Comparison of ENCODE assay signal across 8 mouse cellular contexts in the genomic region with DNA sequence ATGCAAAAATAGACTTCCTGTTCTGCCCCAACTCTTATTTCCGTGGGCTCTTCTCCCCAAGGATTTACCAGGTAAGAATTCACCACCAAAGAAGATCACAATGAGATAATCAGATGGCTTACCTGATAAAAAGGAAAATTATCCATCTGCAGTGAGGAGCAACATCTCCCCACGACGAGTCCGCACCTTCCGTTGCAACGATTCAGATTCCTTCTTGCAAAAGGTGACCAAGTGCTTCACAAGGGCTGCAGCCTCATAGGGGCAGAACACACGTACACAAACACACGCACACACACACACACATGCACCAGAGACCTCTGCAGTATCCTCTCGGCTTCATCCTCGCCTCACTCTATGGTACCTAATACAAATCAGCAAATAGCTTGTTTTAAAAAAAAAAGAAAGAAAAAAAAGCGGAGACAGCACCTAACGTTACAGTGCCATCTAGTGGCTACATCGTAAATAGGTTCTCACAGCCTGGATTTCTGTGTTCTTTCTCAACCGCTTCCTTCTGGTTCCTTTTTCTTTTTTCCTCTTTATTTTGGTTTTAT. TPM values are rescaled to one million over a fixed set of nuclear protein-coding genes. Genes with fewer than 3 reads are reported as not detected.
DNase-seq lines count a peak whose midpoint lies in the region; ATAC-seq lines count a peak whose summit lies in the region.

No protein-coding gene starts in this region.

- WGBS in heart, embryonic 10.5 days, result 3% methylated on average over 14 of the region's 14 CpGs
- WGBS in kidney, embryonic 16.5 days, result under 1% methylated on average over 14 of the region's 14 CpGs
- 1% methylated on average over 14 of the region's 14 CpGs for WGBS in liver, embryonic 13.5 days (ENCODE audit: insufficient replicate concordance)
- under 1% methylated on average over 14 of the region's 14 CpGs for WGBS in neural tube, embryonic 13.5 days

- no peak overlapping the region for H3K27ac ChIP-seq in heart, embryonic 10.5 days
- no peak overlapping the region for H3K27ac ChIP-seq in kidney, embryonic 16.5 days (ENCODE audit: low read length)
- no peak overlapping the region for H3K27ac ChIP-seq in liver, embryonic 13.5 days
- H3K27ac ChIP-seq in neural tube, embryonic 13.5 days (replicated peaks), result peak overlapping the region; percentile 57

- peak overlapping the region; percentile 64 for H3K4me2 ChIP-seq in kidney, embryonic 16.5 days (replicated peaks; ENCODE audit: low read depth, low read length)
- H3K4me2 ChIP-seq in liver, embryonic 13.5 days, result peak overlapping the region; percentile 49
- H3K4me2 ChIP-seq in neural tube, embryonic 13.5 days, result peak overlapping the region; percentile 66

- peak overlapping the region; percentile 61 for H3K4me3 ChIP-seq in heart, embryonic 10.5 days
- H3K4me3 ChIP-seq in kidney, embryonic 16.5 days (ENCODE audit: low read length), result peak overlapping the region; percentile 51
- H3K4me3 ChIP-seq in liver, embryonic 13.5 days (replicated peaks), result peak overlapping the region; percentile 23
- H3K4me3 ChIP-seq in neural tube, embryonic 13.5 days, result peak overlapping the region; percentile 57

- DNase-seq in thymus, postnatal 25 days, result peak; percentile 1
- no peak for DNase-seq in thymus, adult 18-20 months
- no peak for DNase-seq in heart, embryonic 10.5 days (ENCODE audit: low spot score)
- no peak for DNase-seq in liver, embryonic 13.5 days
- DNase-seq in gastrocnemius, postnatal 25 days, result no peak

- H3K9me3 ChIP-seq in heart, embryonic 10.5 days, result no peaks in the 10 kb centered on the region
- no peaks in the 10 kb centered on the region for H3K9me3 ChIP-seq in kidney, embryonic 16.5 days (ENCODE audit: low read length)
- no peaks in the 10 kb centered on the region for H3K9me3 ChIP-seq in liver, embryonic 13.5 days (replicated peaks)
- no peaks in the 10 kb centered on the region for H3K9me3 ChIP-seq in neural tube, embryonic 13.5 days

- ATAC-seq in common myeloid progenitor, adult 5-6 weeks (replicated peaks; ENCODE audit: low read depth, poor library complexity, severe bottlenecking), result peak; percentile 68
- ATAC-seq in kidney, embryonic 16.5 days (ENCODE audit: low FRiP score, low TSS enrichment), result peak; percentile 80
- ATAC-seq in liver, embryonic 13.5 days (ENCODE audit: low read depth), result no peak
- peak; percentile 85 for ATAC-seq in neural tube, embryonic 13.5 days (ENCODE audit: low read depth)

- peaks cover 21% of the 10 kb centered on the region for H3K27me3 ChIP-seq in heart, embryonic 10.5 days (ENCODE audit: insufficient read depth, poor library complexity, severe bottlenecking)
- no peaks in the 10 kb centered on the region for H3K27me3 ChIP-seq in kidney, embryonic 16.5 days (ENCODE audit: insufficient read depth, low read length)
- peaks cover 17% of the 10 kb centered on the region for H3K27me3 ChIP-seq in liver, embryonic 13.5 days
- no peaks in the 10 kb centered on the region for H3K27me3 ChIP-seq in neural tube, embryonic 13.5 days

- H3K36me3 ChIP-seq in heart, embryonic 10.5 days, result no peaks in the 10 kb centered on the region
- no peaks in the 10 kb centered on the region for H3K36me3 ChIP-seq in kidney, embryonic 16.5 days (ENCODE audit: insufficient read depth, low read length)
- H3K36me3 ChIP-seq in liver, embryonic 13.5 days, result no peaks in the 10 kb centered on the region
- H3K36me3 ChIP-seq in neural tube, embryonic 13.5 days, result no peaks in the 10 kb centered on the region

- 0 out of 2 replicates have a peak overlapping the region, but pooled peaks have one; percentile 33 for H3K9ac ChIP-seq in kidney, embryonic 16.5 days (replicated peaks; ENCODE audit: low read length)
- no peak overlapping the region for H3K9ac ChIP-seq in liver, embryonic 13.5 days
- H3K9ac ChIP-seq in neural tube, embryonic 13.5 days, result peak overlapping the region; percentile 76

- peaks cover 12% of the 10 kb centered on the region; the same call in 1 of the 2 replicates for H3K4me1 ChIP-seq in heart, embryonic 10.5 days
- H3K4me1 ChIP-seq in kidney, embryonic 16.5 days (ENCODE audit: insufficient read depth, low read length), result peaks cover 6% of the 10 kb centered on the region; the same call in 1 of the 2 replicates
- no peaks in the 10 kb centered on the region for H3K4me1 ChIP-seq in liver, embryonic 13.5 days (replicated peaks)
- H3K4me1 ChIP-seq in neural tube, embryonic 13.5 days (replicated peaks), result peaks cover 25% of the 10 kb centered on the region

RNA-seq across cellular contexts. Expression of a gene that starts 30.8 kb away (rescaled TPM):
- total RNA-seq in common myeloid progenitor, adult 5-6 weeks (2017), result not detected in 2 replicates
- 0.07 and 0.24 TPM in 2 replicates for polyA plus RNA-seq in heart, embryonic 10.5 days (2016; fragmentation: Nextera tagmentation; extraction: Ambion mirVana)
- polyA plus RNA-seq in kidney, embryonic 16.5 days (2015; fragmentation: Nextera tagmentation; extraction: Ambion mirVana), result 1.0 and 1.3 TPM in 2 replicates
- polyA plus RNA-seq in liver, embryonic 13.5 days (2015; fragmentation: Nextera tagmentation; extraction: Ambion mirVana), result 0.01 TPM in 1 of 2 replicates, not detected in the other
- 13.1 and 14.9 TPM in 2 replicates for polyA plus RNA-seq in neural tube, embryonic 13.5 days (2015; fragmentation: Nextera tagmentation; extraction: Ambion mirVana)
- total RNA-seq in gastrocnemius, postnatal 25 days (2021), result under 1 TPM in 1 of 2 experiments, not detected in 1; 0.03 TPM
